Mouse (Mus musculus) spleen, adult 2 months (tissue): ENCODE results near the gene Cacna1g.

Experiments used
- CTCF ChIP-seq: fragments of 200-500 bp; IDR thresholded peaks from 2 replicates; pipeline ENCODE4 v1.5.1; 2011; ENCODE audit warnings: mild to moderate bottlenecking, inconsistent platforms; ENCODE audit not compliant: insufficient read depth, insufficient read length, insufficient replicate concordance; ENCODE audit errors: extremely low read depth
- POLR2A ChIP-seq: fragments of 200-500 bp; IDR thresholded peaks from 2 replicates; pipeline ENCODE4 v1.6.1; 2011; ENCODE audit warnings: low read depth, low read length, inconsistent platforms

DNA sequence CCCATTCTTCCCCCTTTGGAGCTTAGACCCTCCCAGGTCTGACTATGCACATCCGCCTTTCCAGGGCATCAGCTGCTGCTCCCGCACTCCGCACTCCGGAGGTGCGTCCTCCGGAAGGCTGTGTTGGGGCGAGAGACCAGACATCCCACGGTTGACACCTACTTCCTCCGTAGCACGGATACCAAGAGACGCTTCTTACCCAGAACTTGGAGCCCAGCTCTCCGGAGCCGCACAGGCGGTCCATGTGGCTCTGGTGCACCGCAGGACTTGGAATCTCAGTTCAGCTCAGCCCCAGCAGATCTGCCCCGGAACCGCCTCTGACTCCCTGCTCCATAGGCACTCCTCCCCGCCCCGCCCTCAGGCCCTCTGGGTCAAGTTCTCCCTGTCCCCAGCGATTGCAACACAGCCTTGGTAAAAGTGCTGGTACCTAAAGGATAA lies 81.3 kb downstream of the Cacna1g start, which contains the start of gene Abcc3:
- TF ChIP-seq CTCF: no peak
- no peak for TF ChIP-seq POLR2A
